Mouse (Mus musculus) urinary bladder, postnatal 25 days (tissue): ENCODE data around the gene Lzts2.
A peak's percentile ranks its signal among the peaks of the same experiment; 100 is the strongest.

Experiments used
- DNase-seq: peaks from one replicate; pipeline ENCODE4 v3.0.0; 2022; ENCODE audit warnings: low spot score

Gene Lzts2

DNA sequence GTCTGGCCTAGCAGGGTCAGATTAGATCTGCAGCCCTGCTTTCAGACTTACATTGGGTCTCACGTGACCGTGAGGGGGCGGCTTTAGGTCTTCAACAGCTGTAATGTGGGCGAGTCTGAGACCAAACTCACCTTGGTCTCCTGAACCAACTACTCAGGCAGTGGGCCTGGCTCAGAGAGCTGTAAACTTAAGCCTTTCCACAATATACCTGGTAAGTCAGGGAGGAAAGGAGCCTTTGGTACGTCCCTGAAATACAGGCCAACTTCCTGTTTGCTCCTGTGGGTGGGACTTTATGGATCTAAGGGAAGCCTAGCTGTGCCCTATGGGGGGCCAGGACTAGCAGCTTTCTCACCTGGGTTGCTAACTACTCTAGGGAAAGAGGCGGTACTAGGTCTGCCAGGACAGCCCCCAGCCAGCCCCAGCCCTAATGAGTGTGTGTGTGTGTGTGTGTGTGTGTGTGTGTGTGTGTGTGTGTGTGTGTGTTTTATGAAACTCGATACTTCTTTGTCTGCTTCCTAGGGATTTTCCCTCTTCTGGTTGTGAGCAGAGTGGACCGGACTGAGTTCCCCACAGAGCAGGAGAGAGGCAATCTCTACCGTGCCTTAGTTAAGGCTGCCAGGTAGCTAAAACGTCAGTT is at the start of gene Lzts2:
TSS of gene Lzts2 (plus strand) at position 80 of the 637 bp plus-strand sequence.
- no peak for DNase-seq

DNA sequence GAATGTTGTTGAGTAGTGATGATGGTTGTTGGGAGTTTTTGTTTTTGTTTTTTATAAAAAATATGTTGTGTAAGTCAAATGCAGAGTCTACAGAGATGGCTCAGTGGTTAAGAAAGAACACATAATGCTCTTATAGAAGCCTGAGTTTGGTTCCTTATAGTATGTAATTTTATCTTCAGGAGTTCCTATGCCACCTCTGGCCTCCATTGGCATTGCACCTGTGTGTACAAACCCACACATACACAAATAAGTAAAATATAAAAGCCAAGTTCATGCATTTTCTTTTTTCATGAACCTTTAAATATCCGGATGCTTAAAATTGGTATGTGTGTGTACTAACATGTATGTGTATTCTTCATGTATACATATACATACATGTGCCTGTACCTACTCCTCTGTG is 48.2 kb upstream of the Lzts2 start:
- DNase-seq, result no peak

DNA sequence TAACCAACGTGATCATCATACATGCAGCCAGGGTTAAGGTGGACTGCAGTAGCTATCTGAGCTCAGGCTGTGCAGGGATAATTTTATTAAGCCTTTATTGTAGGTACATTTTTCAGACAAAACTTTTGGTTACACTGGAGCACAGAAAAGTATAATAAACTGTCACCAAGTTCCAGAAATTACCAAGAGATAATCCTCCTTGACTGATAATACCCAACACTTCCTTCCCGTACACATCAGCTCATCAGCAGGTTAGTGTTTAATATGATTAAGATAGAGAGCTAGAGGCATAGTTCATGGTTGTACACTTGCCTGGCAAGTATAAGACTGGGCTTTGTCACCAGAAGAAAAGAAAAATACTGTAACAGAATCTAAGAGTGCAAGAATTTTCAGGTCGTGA is 45.9 kb upstream of the Lzts2 start:
- no peak for DNase-seq

- no peak for DNase-seq
Observed at GRCm38 (mm10) chr19:44976636-44977035, 37.6 kb upstream of the Lzts2 start.

GRCm38 (mm10) chr19:44977148-44977547 is 37.1 kb upstream of the Lzts2 start:
- no peak for DNase-seq

DNA sequence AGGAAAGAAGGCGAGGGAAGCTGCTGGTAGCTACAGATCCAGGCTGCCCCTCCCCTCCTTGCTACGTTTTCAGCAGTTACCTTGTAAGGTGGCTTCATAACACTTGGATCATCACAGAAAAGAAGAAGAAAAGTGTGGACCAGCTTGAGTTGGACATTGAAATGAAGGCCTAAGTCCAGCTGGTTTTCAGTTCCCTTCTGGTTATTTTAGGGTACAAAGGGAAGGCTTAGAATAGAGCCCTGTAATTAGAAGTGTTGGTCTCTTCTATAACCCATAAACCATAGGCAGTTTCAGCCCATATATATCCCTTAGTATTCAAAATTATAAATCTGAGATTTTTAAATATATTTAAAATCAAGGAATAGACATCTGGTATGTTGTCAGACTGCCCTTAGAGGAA is 33.4 kb upstream of the Lzts2 start:
- no peak for DNase-seq

GRCm38 (mm10) chr19:44982477-44983115 is 31.6 kb upstream of the Lzts2 start:
- DNase-seq, result no peak

- no peak for DNase-seq
Observed at GRCm38 (mm10) chr19:44983366-44983765, 30.8 kb upstream of the Lzts2 start.

GRCm38 (mm10) chr19:44984420-44984819 is 29.8 kb upstream of the Lzts2 start:
- DNase-seq, result no peak

DNA sequence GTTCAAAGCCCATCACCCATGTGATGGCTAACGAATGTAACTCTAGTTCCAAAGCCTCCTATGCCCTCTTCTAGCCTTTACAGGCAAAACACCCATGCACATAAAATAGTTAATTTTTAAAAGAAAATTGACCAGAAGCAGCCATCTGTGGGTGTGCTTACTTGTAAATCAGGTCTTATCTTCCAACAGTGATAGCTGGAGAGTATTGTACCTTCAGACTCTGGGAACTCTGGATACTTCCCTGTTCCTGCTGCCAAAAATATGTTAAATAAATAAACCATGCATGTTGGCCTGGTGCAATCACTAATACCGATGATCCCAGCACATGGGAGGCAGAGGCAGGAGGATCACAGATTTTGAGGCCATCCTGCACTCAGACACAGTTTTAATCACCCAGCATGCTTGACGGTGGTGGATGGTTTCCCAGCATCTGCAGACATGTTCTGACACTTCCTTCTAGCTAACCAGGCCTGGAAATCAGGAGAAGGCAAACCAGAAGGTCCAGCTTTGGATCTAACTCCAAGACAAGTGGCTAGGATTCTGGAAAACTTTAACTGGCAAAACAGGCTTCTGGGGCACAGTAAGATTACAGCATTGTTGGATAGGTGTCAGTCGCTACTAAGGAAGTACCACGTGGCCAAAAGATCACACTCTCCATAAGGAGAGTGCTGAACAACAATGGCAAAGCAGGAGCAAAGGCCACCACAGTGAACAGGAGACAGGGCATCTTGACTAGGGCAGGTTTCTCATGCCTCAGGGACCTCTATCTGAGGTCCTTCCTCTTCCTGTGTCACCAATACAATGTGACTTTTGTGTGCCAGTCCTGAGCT is 28.8 kb upstream of the Lzts2 start:
- no peak for DNase-seq

DNA sequence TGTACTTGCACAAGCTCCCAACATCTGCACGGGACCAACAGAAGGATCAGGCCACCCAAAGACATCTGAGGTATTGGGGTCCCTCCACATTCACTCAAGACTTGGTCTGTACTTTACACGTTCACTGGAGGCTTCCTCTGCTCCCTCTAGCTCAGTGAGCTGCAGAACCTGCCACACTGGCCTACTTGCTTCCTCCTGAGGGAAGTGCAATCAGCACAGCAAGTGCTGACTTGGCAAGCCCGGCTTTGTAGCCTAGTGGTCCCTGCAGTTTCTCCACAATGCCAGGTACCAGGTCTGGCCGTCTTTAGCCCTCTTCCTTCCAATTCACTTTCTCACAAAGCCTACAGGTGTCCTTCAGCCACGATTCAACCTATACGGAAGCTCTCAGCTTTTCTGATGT is 27.2 kb upstream of the Lzts2 start:
- peak; percentile 39 for DNase-seq

DNA sequence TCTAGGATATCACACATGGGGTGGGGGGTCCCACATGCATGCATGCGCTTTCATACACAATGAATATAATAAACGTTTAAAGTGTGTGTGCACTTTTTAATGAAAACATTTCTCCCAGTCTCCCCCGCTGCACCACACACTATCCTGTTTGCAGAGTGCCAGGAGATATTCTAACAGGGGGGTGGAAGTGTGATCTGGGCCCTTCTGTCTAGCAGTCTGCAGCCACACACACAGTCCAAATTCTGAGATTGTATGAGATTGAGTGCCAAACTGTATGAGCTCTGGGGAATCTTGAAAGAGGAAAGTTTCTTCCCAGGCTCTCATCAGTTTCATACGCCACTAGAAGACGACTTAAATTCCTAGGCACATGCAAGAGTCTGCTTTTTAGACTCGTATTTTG is 26.4 kb upstream of the Lzts2 start:
- no peak for DNase-seq

DNA sequence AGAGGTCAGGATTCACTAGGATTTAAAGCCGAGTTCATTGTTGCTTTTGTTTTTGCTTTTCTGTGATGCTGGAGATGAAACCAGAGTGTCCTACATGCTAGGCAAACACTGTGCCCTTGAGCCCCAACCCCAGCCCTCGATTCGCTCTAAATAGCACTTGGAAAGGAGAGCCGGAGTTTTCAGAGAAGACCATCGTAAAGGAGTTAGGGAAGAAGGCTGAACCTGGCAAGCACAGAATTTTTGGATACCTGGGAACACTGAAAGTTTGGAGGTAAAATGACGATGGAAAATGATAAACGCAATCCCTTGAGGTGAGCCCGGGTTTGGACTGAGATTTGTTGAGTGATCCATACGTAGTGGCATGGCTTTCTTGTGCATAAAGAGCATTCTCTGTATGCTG is 25.9 kb upstream of the Lzts2 start:
- no peak for DNase-seq

DNA sequence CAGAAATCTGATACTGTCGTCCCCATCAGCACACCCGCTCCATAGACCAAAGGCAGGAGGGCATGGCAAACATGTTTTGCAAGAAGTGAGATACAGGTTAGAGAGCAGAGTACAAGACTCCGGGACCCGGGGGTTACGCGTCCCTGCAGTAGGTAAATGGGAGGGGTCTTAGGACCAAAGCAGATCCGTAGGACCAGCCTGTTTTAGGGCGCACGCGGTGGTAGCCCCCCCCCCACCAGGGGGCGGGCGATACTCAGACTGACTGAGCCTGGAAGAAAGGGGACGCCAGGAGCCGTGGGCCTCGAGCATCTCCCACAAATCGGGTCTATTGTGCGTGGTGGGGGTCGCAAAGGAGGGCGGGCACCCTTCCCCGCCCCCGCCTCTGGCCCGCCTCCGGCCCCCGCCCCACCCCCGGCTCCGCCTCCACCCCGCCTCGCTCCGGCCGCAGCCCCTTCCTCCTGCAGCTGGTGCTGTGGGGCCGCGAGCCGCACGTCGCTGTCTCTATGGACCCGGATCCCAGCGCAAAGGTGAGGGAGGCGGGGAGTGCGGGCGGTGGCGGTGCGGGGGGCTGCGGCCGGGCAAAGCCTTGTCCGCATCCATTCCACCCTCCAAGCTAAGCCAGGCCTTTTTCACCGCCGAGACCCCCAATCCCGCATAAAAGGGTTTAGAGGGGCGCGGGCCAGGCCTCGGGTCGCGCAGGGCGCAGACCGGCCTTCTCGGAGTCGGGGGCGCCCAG is 25.2 kb upstream of the Lzts2 start, which contains the start of gene Sema4g:
TSS of gene Sema4g (plus strand) at position 271 of the 736 bp plus-strand sequence.
- DNase-seq, result no peak

GRCm38 (mm10) chr19:44989567-44990495 is 24.4 kb upstream of the Lzts2 start:
- DNase-seq, result no peak

GRCm38 (mm10) chr19:44991031-44991430 is 23.2 kb upstream of the Lzts2 start:
- DNase-seq, result no peak

- DNase-seq, result no peak
Observed at GRCm38 (mm10) chr19:44992246-44992645, 22.0 kb upstream of the Lzts2 start.

DNA sequence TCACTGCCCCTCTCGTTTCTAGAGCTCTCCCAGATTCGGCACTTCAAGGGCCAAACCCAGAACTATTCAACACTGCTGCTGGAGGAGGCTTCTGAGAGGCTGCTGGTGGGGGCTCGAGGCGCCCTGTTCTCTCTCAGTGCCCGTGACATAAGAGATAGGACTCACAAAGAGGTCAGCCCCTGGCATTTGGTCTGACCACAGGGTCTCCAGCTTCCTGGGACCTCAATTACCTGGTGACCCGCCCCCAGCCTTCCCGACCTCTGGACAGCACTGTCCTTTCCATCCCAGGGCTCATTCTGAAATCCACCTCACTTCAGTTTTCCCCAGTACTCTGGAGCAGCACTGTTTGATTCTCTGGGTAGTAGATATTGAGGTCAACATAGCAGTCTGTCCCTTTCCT is 21.5 kb upstream of the Lzts2 start:
- no peak for DNase-seq

GRCm38 (mm10) chr19:44997786-44998185 is 16.4 kb upstream of the Lzts2 start:
- DNase-seq, result no peak

DNA sequence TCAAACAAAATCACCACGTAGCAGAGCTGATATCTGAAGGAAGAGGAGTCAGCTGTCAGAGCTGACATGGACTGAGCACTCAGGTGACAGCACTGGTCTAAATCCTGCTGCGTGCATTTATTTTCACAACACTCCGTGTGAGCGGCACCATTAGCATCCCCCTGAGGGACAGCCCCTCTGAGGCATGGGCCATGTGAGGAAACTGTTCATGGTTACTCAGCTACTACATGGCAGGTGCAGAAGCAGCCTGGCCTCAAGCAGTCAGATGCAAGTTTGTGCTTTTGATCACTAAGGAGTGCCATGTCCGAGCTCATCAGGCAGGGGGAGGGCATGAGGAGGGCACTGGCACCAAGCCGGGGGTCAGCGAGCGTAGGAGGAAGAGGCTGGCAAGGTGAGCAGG is 14.6 kb upstream of the Lzts2 start:
- DNase-seq, result no peak

GRCm38 (mm10) chr19:45002301-45002700 is 11.9 kb upstream of the Lzts2 start:
- no peak for DNase-seq
